Mouse (Mus musculus) heart, embryonic 11.5 days (tissue): ENCODE results near the gene Faap24. TPM values are rescaled to one million over a fixed set of nuclear protein-coding genes. Genes with fewer than 3 reads are reported as not detected.
A peak's percentile ranks its signal among the peaks of the same experiment; 100 is the strongest.

Experiments used
- ATAC-seq: fragments of 200-750 bp; cut with Nextera tagmentation; replicated peaks from 2 replicates; pipeline ENCODE4 v1.8.0; 2017; ENCODE audit warnings: moderate library complexity; ENCODE audit not compliant: insufficient number of reproducible peaks, low FRiP score, low TSS enrichment
- H3K27ac ChIP-seq: fragments of 300-500 bp; sonication (generic); 2 replicates; pipeline ENCODE4 v1.5.1; 2014; ENCODE audit warnings: mild to moderate bottlenecking, low read depth, low read length
- H3K27me3 ChIP-seq: fragments of 300-500 bp; sonication (generic); 2 replicates; pipeline ENCODE4 v1.6.1; 2014; ENCODE audit warnings: mild to moderate bottlenecking, low read length, mixed read lengths; ENCODE audit not compliant: control insufficient read depth, insufficient read depth
- H3K36me3 ChIP-seq: fragments of 300-500 bp; sonication (generic); 2 replicates; pipeline ENCODE4 v1.6.1; 2014; ENCODE audit warnings: mild to moderate bottlenecking, low read length, moderate library complexity, mixed read lengths; ENCODE audit not compliant: control insufficient read depth, insufficient read depth
- H3K4me1 ChIP-seq: fragments of 300-500 bp; sonication (generic); 2 replicates; pipeline ENCODE4 v1.6.1; 2014; ENCODE audit warnings: low read length; ENCODE audit not compliant: control insufficient read depth, insufficient read depth
- H3K4me2 ChIP-seq: fragments of 300-500 bp; sonication (generic); 2 replicates; pipeline ENCODE4 v1.6.1; 2014; ENCODE audit warnings: mild to moderate bottlenecking, moderate library complexity
- H3K4me3 ChIP-seq: fragments of 300-500 bp; sonication (generic); 2 replicates; pipeline ENCODE4 v1.5.1; 2014; ENCODE audit warnings: low read depth, low read length
- H3K9ac ChIP-seq: fragments of 300-500 bp; sonication (generic); 2 replicates; pipeline ENCODE4 v1.6.1; 2014; ENCODE audit warnings: mild to moderate bottlenecking, low read depth, low read length, moderate library complexity
- H3K9me3 ChIP-seq: fragments of 300-500 bp; sonication (generic); replicated peaks from 2 replicates; pipeline ENCODE4 v1.6.1; 2016; ENCODE audit warnings: low read length; ENCODE audit not compliant: control insufficient read depth
- WGBS: fragments of 180-500 bp; shearing (Covaris S2); extraction: QIAGEN DNeasy Blood & Tissue Kit; methylation state at CpG from one replicate; pipeline ENCODE4 v1.1.7; 2014; ENCODE audit not compliant: insufficient replicate concordance; 5-methylcytosine and 5-hydroxymethylcytosine counted together
- polyA plus RNA-seq: library from polyadenylated mRNA; unstranded; fragments of >200 nt; fragmentation: Nextera tagmentation; extraction: Ambion mirVana; gene quantifications from 2 replicates; pipeline ENCODE4 v1.2.1, GENCODE M21; 2014

The Faap24 gene
- polyA plus RNA-seq = 15.2 and 16.2 TPM in 2 replicates

- peak; percentile 92 for ATAC-seq
- H3K9me3 ChIP-seq = no peaks in the 10 kb centered on the region
- H3K27ac ChIP-seq = no peak within 1 kb of the TSS
- H3K4me3 ChIP-seq = peak within 1 kb of the TSS; percentile 63
- H3K36me3 ChIP-seq = peaks cover 10% of the 10 kb centered on the region
- under 1% methylated on average over 28 of the region's 28 CpGs for WGBS
- H3K9ac ChIP-seq = peak within 1 kb of the TSS; percentile 74
- H3K4me2 ChIP-seq = peak within 1 kb of the TSS; percentile 78
- H3K4me1 ChIP-seq = peaks cover 12% of the 10 kb centered on the region
- no peaks in the 10 kb centered on the region for H3K27me3 ChIP-seq
Observed at GRCm38 (mm10) chr7:35396542-35397168, at the start of gene Faap24, which contains the start of gene Cep89. TSS of gene Faap24 (minus strand) at chr7:35396836. TSS of gene Cep89 (plus strand) at chr7:35397035.

GRCm38 (mm10) chr7:35435266-35435665 lies 38.6 kb upstream of the Faap24 start:
- Histone ChIP-seq H3K27ac (no peak overlapping the region), H3K9me3 (no peaks in the 10 kb centered on the region), H3K4me2 (no peak overlapping the region), H3K36me3 (peaks cover 23% of the 10 kb centered on the region), H3K27me3 (no peaks in the 10 kb centered on the region), H3K9ac (no peak overlapping the region), H3K4me3 (no peak overlapping the region), H3K4me1 (no peaks in the 10 kb centered on the region)
- no peak for ATAC-seq
- WGBS = 83% methylated on average over 9 of the region's 9 CpGs

- Histone ChIP-seq H3K9ac (no peak overlapping the region), H3K4me3 (no peak overlapping the region), H3K27ac (no peak overlapping the region), H3K9me3 (no peaks in the 10 kb centered on the region), H3K36me3 (peaks cover 21% of the 10 kb centered on the region), H3K27me3 (no peaks in the 10 kb centered on the region), H3K4me2 (no peak overlapping the region), H3K4me1 (no peaks in the 10 kb centered on the region)
- 90% methylated on average over 10 of the region's 10 CpGs for WGBS
- no peak for ATAC-seq
Observed at GRCm38 (mm10) chr7:35428146-35428545, 31.5 kb upstream of the Faap24 start.

GRCm38 (mm10) chr7:35423071-35423470 lies 26.4 kb upstream of the Faap24 start:
- Histone ChIP-seq H3K27me3 (no peaks in the 10 kb centered on the region), H3K9ac (no peak overlapping the region), H3K4me1 (no peaks in the 10 kb centered on the region), H3K36me3 (peaks cover 31% of the 10 kb centered on the region), H3K9me3 (no peaks in the 10 kb centered on the region), H3K27ac (no peak overlapping the region), H3K4me2 (no peak overlapping the region), H3K4me3 (no peak overlapping the region)
- ATAC-seq = no peak
- 85% methylated on average over 10 of the region's 10 CpGs for WGBS

- Histone ChIP-seq H3K36me3 (peaks cover 28% of the 10 kb centered on the region), H3K27me3 (no peaks in the 10 kb centered on the region), H3K9me3 (no peaks in the 10 kb centered on the region), H3K4me1 (peaks cover 10% of the 10 kb centered on the region; the same call in 1 of the 2 replicates), H3K4me3 (no peak overlapping the region), H3K4me2 (no peak overlapping the region), H3K27ac (no peak overlapping the region), H3K9ac (no peak overlapping the region)
- ATAC-seq = no peak
- WGBS = 84% methylated on average over 5 of the region's 5 CpGs
Observed at GRCm38 (mm10) chr7:35416654-35416948, 20.0 kb upstream of the Faap24 start.

- H3K27me3 ChIP-seq = no peaks in the 10 kb centered on the region
- peaks cover 27% of the 10 kb centered on the region for H3K36me3 ChIP-seq
- ATAC-seq = no peak
- no peak overlapping the region for H3K27ac ChIP-seq
- no peak overlapping the region for H3K4me3 ChIP-seq
- peaks cover 10% of the 10 kb centered on the region; the same call in 1 of the 2 replicates for H3K4me1 ChIP-seq
- WGBS = 81% methylated on average over 9 of the region's 9 CpGs
- no peak overlapping the region for H3K9ac ChIP-seq
- no peak overlapping the region for H3K4me2 ChIP-seq
- H3K9me3 ChIP-seq = no peaks in the 10 kb centered on the region
Observed at GRCm38 (mm10) chr7:35415801-35416653, 19.4 kb upstream of the Faap24 start.

- Histone ChIP-seq H3K9ac (no peak overlapping the region), H3K4me1 (peaks cover 10% of the 10 kb centered on the region; the same call in 1 of the 2 replicates), H3K4me2 (no peak overlapping the region), H3K9me3 (no peaks in the 10 kb centered on the region), H3K36me3 (peaks cover 26% of the 10 kb centered on the region), H3K27ac (no peak overlapping the region), H3K4me3 (no peak overlapping the region), H3K27me3 (no peaks in the 10 kb centered on the region)
- WGBS = 46% methylated on average over 5 of the region's 5 CpGs
- ATAC-seq = no peak
Observed at GRCm38 (mm10) chr7:35415226-35415625, 18.6 kb upstream of the Faap24 start.

- H3K4me1 ChIP-seq = peaks cover 7% of the 10 kb centered on the region
- no peak overlapping the region for H3K4me2 ChIP-seq
- no peak overlapping the region for H3K9ac ChIP-seq
- H3K4me3 ChIP-seq = no peak overlapping the region
- H3K27me3 ChIP-seq = no peaks in the 10 kb centered on the region
- ATAC-seq = no peak
- WGBS = 65% methylated on average over 4 of the region's 4 CpGs
- H3K36me3 ChIP-seq = peaks cover 21% of the 10 kb centered on the region
- no peaks in the 10 kb centered on the region for H3K9me3 ChIP-seq
- H3K27ac ChIP-seq = no peak overlapping the region
Observed at GRCm38 (mm10) chr7:35401169-35401568, 4.5 kb upstream of the Faap24 start.
